Mouse (Mus musculus): ENCODE results near the gene Gmppb. TPM values are rescaled to one million over a fixed set of nuclear protein-coding genes. Genes with fewer than 3 reads are reported as not detected.

The Gmppb gene
- polyA plus RNA-seq (2017; shearing (Covaris generic)): 35.5 TPM

GRCm38 (mm10) chr9:108049016-108049455, at the start of gene Gmppb:
Gene Gmppb (plus strand): TSS chr9:108049242.

GRCm38 (mm10) chr9:108001922-108002770, 46.9 kb upstream of the Gmppb start, which contains the start of gene Ip6k1:
Gene Ip6k1 (plus strand): TSS chr9:108002501.

GRCm38 (mm10) chr9:108052885-108053664, 4.0 kb downstream of the Gmppb start, which contains the start of gene Amigo3:
Gene Amigo3 (plus strand): TSS chr9:108053159.

GRCm38 (mm10) chr9:108080168-108080567, 31.1 kb downstream of the Gmppb start, which contains the start of gene Mst1:
Gene Mst1 (plus strand): TSS chr9:108080436.

GRCm38 (mm10) chr9:108082988-108083431, 34.0 kb downstream of the Gmppb start, which contains the start of gene Rnf123:
Gene Rnf123 (minus strand): TSS chr9:108083346.

GRCm38 (mm10) chr9:108094184-108094941, 45.3 kb downstream of the Gmppb start, which contains the start of gene Apeh:
Gene Apeh (minus strand): TSS chr9:108094606.

Other genes with a start within 250 kb of the Gmppb start
- 106 TPM for gene Rbm6, start 176.0 kb upstream of the Gmppb start, polyA plus RNA-seq (2017; shearing (Covaris generic))
- 24.3 TPM for gene Mon1a, start 161.1 kb upstream of the Gmppb start, polyA plus RNA-seq (2017; shearing (Covaris generic))
- not detected for gene Mst1r, start 142.4 kb upstream of the Gmppb start, polyA plus RNA-seq (2017; shearing (Covaris generic))
- not detected for gene Actl11, start 120.8 kb upstream of the Gmppb start, polyA plus RNA-seq (2017; shearing (Covaris generic))
- 0.13 TPM for gene Camkv, start 113.6 kb upstream of the Gmppb start, polyA plus RNA-seq (2017; shearing (Covaris generic))
- gene Traip, start 99.1 kb upstream of the Gmppb start, polyA plus RNA-seq (2017; shearing (Covaris generic)): 4.1 TPM
- gene Uba7, start 73.7 kb upstream of the Gmppb start, polyA plus RNA-seq (2017; shearing (Covaris generic)): 260 TPM
- 0.25 TPM for gene Gm20661, start 66.2 kb upstream of the Gmppb start, polyA plus RNA-seq (2017; shearing (Covaris generic))
- 1.9 TPM for gene Inka1, start 63.4 kb upstream of the Gmppb start, polyA plus RNA-seq (2017; shearing (Covaris generic))
- 0.41 TPM for gene Cdhr4, start 56.7 kb upstream of the Gmppb start, polyA plus RNA-seq (2017; shearing (Covaris generic))
- not detected for gene Gm20662, start 52.9 kb upstream of the Gmppb start, polyA plus RNA-seq (2017; shearing (Covaris generic))
- gene Ip6k1, start 46.7 kb upstream of the Gmppb start, polyA plus RNA-seq (2017; shearing (Covaris generic)): 143 TPM
- 4.6 TPM for gene Amigo3, start 3.9 kb downstream of the Gmppb start, polyA plus RNA-seq (2017; shearing (Covaris generic))
- 1.5 TPM for gene Mst1, start 31.2 kb downstream of the Gmppb start, polyA plus RNA-seq (2017; shearing (Covaris generic))
- gene Rnf123, start 34.1 kb downstream of the Gmppb start, polyA plus RNA-seq (2017; shearing (Covaris generic)): 146 TPM
- gene Apeh, start 45.4 kb downstream of the Gmppb start, polyA plus RNA-seq (2017; shearing (Covaris generic)): 118 TPM
- 0.56 TPM for gene Bsn, start 141.1 kb downstream of the Gmppb start, polyA plus RNA-seq (2017; shearing (Covaris generic))
- gene Dag1, start 214.7 kb downstream of the Gmppb start, polyA plus RNA-seq (2017; shearing (Covaris generic)): 21.4 TPM
- gene Nicn1, start 241.2 kb downstream of the Gmppb start, polyA plus RNA-seq (2017; shearing (Covaris generic)): 2.1 TPM
- 0.48 TPM for gene Amt, start 247.6 kb downstream of the Gmppb start, polyA plus RNA-seq (2017; shearing (Covaris generic))

All from CD4-positive, CD25-positive, alpha-beta regulatory T cell (primary cell).